Mouse (Mus musculus): ENCODE measurements around the gene Lats1. TPM values are rescaled to one million over a fixed set of nuclear protein-coding genes. Genes with fewer than 3 reads are reported as not detected.

Lats1 gene
- polyA plus RNA-seq, 1 experiment from 2014 or later, result 6.0 TPM

- H3K4me3 ChIP-seq (ENCODE audit: control insufficient read depth in 1 of 2, insufficient read depth in 1 of 2, low read depth in 1 of 2, low read length in 2 of 2), result peak overlapping the region; percentile 72 to 96; a peak in 3 of 4 replicates
- H3K27me3 ChIP-seq (ENCODE audit: control insufficient read depth, insufficient read depth, low read length), result no peaks in the 10 kb centered on the region
- H3K36me3 ChIP-seq (ENCODE audit: control insufficient read depth, insufficient read depth, low read length), result no peaks in the 10 kb centered on the region
- ATAC-seq (ENCODE audit: insufficient number of reproducible peaks, insufficient read depth, low FRiP score, low read depth), result no peak
- H3K9me3 ChIP-seq (ENCODE audit: control insufficient read depth, low read length), result no peaks in the 10 kb centered on the region
- H3K4me1 ChIP-seq (ENCODE audit: control insufficient read depth in 2 of 2, insufficient read depth in 2 of 2, low read length in 2 of 2), result peaks cover 0 to 13% of the 10 kb centered on the region in 2 experiments; a peak in 2 of 4 replicates
- peak overlapping the region in 1 of 2 experiments; percentile 90; a peak in 1 of 4 replicates for H3K27ac ChIP-seq (replicated peaks in 1 of 2; ENCODE audit: control insufficient read depth in 1 of 2, insufficient read depth in 1 of 2, low read depth in 2 of 2, low read length in 2 of 2)
- H3K4me2 ChIP-seq (ENCODE audit: low read length), result peak overlapping the region; percentile 74
- H3K9ac ChIP-seq (ENCODE audit: low read length), result peak overlapping the region; percentile 88
- WGBS, result 55% methylated on average over 6 of the region's 6 CpGs
Measured at GRCm38 (mm10) chr10:7664027-7664526, 16.9 kb upstream of the Lats1 start.

GRCm38 (mm10) chr10:7664889-7665288 is 16.1 kb upstream of the Lats1 start:
- Histone ChIP-seq H3K9ac (ENCODE audit: low read length) (no peak overlapping the region), H3K36me3 (ENCODE audit: control insufficient read depth, insufficient read depth, low read length) (peaks cover 7% of the 10 kb centered on the region), H3K4me3 (ENCODE audit: control insufficient read depth in 1 of 2, insufficient read depth in 1 of 2, low read depth in 1 of 2, low read length in 2 of 2) (no peak overlapping the region), H3K9me3 (ENCODE audit: control insufficient read depth, low read length) (no peaks in the 10 kb centered on the region), H3K4me1 (ENCODE audit: control insufficient read depth in 2 of 2, insufficient read depth in 2 of 2, low read length in 2 of 2) (peaks cover 0 to 13% of the 10 kb centered on the region in 2 experiments; a peak in 2 of 4 replicates), H3K4me2 (ENCODE audit: low read length) (no peak overlapping the region), H3K27ac (replicated peaks in 1 of 2; ENCODE audit: control insufficient read depth in 1 of 2, insufficient read depth in 1 of 2, low read depth in 2 of 2, low read length in 2 of 2) (no peak overlapping the region), H3K27me3 (ENCODE audit: control insufficient read depth, insufficient read depth, low read length) (no peaks in the 10 kb centered on the region)
- WGBS, result 84% methylated on average over 1 of the region's 1 CpGs
- ATAC-seq (ENCODE audit: insufficient number of reproducible peaks, insufficient read depth, low FRiP score, low read depth), result no peak

- peaks cover 28% of the 10 kb centered on the region for H3K36me3 ChIP-seq (ENCODE audit: control insufficient read depth, insufficient read depth, low read length)
- ATAC-seq (ENCODE audit: insufficient number of reproducible peaks, insufficient read depth, low FRiP score, low read depth), result peak; percentile 73
- H3K9ac ChIP-seq (ENCODE audit: low read length), result peak within 1 kb of the TSS; percentile 81
Measured at GRCm38 (mm10) chr10:7667342-7667802, 13.6 kb upstream of the Lats1 start, which contains the start of gene Nup43. TSS of gene Nup43 (plus strand) at chr10:7667503.

GRCm38 (mm10) chr10:7673673-7674072 is 7.3 kb upstream of the Lats1 start:
- Histone ChIP-seq H3K4me3 (ENCODE audit: control insufficient read depth in 1 of 2, insufficient read depth in 1 of 2, low read depth in 1 of 2, low read length in 2 of 2) (no peak overlapping the region), H3K4me2 (ENCODE audit: low read length) (no peak overlapping the region), H3K4me1 (ENCODE audit: control insufficient read depth in 2 of 2, insufficient read depth in 2 of 2, low read length in 2 of 2) (no peaks in the 10 kb centered on the region), H3K36me3 (ENCODE audit: control insufficient read depth, insufficient read depth, low read length) (peaks cover 76% of the 10 kb centered on the region), H3K27me3 (ENCODE audit: control insufficient read depth, insufficient read depth, low read length) (no peaks in the 10 kb centered on the region), H3K9ac (ENCODE audit: low read length) (no peak overlapping the region), H3K27ac (replicated peaks in 1 of 2; ENCODE audit: control insufficient read depth in 1 of 2, insufficient read depth in 1 of 2, low read depth in 2 of 2, low read length in 2 of 2) (no peak overlapping the region), H3K9me3 (ENCODE audit: control insufficient read depth, low read length) (no peaks in the 10 kb centered on the region)
- no peak for ATAC-seq (ENCODE audit: insufficient number of reproducible peaks, insufficient read depth, low FRiP score, low read depth)
- WGBS, result 57% methylated on average over 1 of the region's 1 CpGs

More at GRCm38 (mm10) chr10:7667342-7667802, 13.6 kb upstream of the Lats1 start, which contains the start of gene Nup43:
- no peaks in the 10 kb centered on the region for H3K27me3 ChIP-seq (ENCODE audit: control insufficient read depth, insufficient read depth, low read length)
- peaks cover 0 to 13% of the 10 kb centered on the region in 2 experiments; a peak in 2 of 4 replicates for H3K4me1 ChIP-seq (ENCODE audit: control insufficient read depth in 2 of 2, insufficient read depth in 2 of 2, low read length in 2 of 2)
- no peaks in the 10 kb centered on the region for H3K9me3 ChIP-seq (ENCODE audit: control insufficient read depth, low read length)
- peak within 1 kb of the TSS; percentile 91 to 92 for H3K4me3 ChIP-seq (ENCODE audit: control insufficient read depth in 1 of 2, insufficient read depth in 1 of 2, low read depth in 1 of 2, low read length in 2 of 2)
- peak within 1 kb of the TSS; percentile 79 for H3K4me2 ChIP-seq (ENCODE audit: low read length)
- H3K27ac ChIP-seq (replicated peaks in 1 of 2; ENCODE audit: control insufficient read depth in 1 of 2, insufficient read depth in 1 of 2, low read depth in 2 of 2, low read length in 2 of 2), result peak within 1 kb of the TSS; percentile 55 to 57; a peak in 3 of 4 replicates
- under 1% methylated on average over 24 of the region's 24 CpGs for WGBS

- WGBS, result under 1% methylated on average over 52 of the region's 64 CpGs
- H3K27me3 ChIP-seq (ENCODE audit: control insufficient read depth, insufficient read depth, low read length), result no peaks in the 10 kb centered on the region
- H3K9ac ChIP-seq (ENCODE audit: low read length), result peak overlapping the region; percentile 99
- H3K4me3 ChIP-seq (ENCODE audit: control insufficient read depth in 1 of 2, insufficient read depth in 1 of 2, low read depth in 1 of 2, low read length in 2 of 2), result peak overlapping the region; percentile 94 to 98
- peak; percentile 85 for ATAC-seq (ENCODE audit: insufficient number of reproducible peaks, insufficient read depth, low FRiP score, low read depth)
- H3K9me3 ChIP-seq (ENCODE audit: control insufficient read depth, low read length), result no peaks in the 10 kb centered on the region
- H3K36me3 ChIP-seq (ENCODE audit: control insufficient read depth, insufficient read depth, low read length), result peaks cover 29% of the 10 kb centered on the region
- H3K4me2 ChIP-seq (ENCODE audit: low read length), result peak overlapping the region; percentile 92
- H3K4me1 ChIP-seq (ENCODE audit: control insufficient read depth in 2 of 2, insufficient read depth in 2 of 2, low read length in 2 of 2), result peaks cover 6 to 32% of the 10 kb centered on the region in 2 experiments
- peak overlapping the region; percentile 98 to 99 for H3K27ac ChIP-seq (replicated peaks in 1 of 2; ENCODE audit: control insufficient read depth in 1 of 2, insufficient read depth in 1 of 2, low read depth in 2 of 2, low read length in 2 of 2)
Measured at GRCm38 (mm10) chr10:7681343-7682025, 470 bp downstream of the Lats1 start.

GRCm38 (mm10) chr10:7682249-7682648 is 1.2 kb downstream of the Lats1 start:
- H3K27ac ChIP-seq (replicated peaks in 1 of 2; ENCODE audit: control insufficient read depth in 1 of 2, insufficient read depth in 1 of 2, low read depth in 2 of 2, low read length in 2 of 2), result peak overlapping the region in 1 of 2 experiments; percentile 99; a peak in 3 of 4 replicates
- H3K27me3 ChIP-seq (ENCODE audit: control insufficient read depth, insufficient read depth, low read length), result no peaks in the 10 kb centered on the region
- ATAC-seq (ENCODE audit: insufficient number of reproducible peaks, insufficient read depth, low FRiP score, low read depth), result no peak
- peaks cover 6 to 34% of the 10 kb centered on the region in 2 experiments for H3K4me1 ChIP-seq (ENCODE audit: control insufficient read depth in 2 of 2, insufficient read depth in 2 of 2, low read length in 2 of 2)
- peaks cover 22% of the 10 kb centered on the region for H3K36me3 ChIP-seq (ENCODE audit: control insufficient read depth, insufficient read depth, low read length)
- no peaks in the 10 kb centered on the region for H3K9me3 ChIP-seq (ENCODE audit: control insufficient read depth, low read length)
- H3K4me3 ChIP-seq (ENCODE audit: control insufficient read depth in 1 of 2, insufficient read depth in 1 of 2, low read depth in 1 of 2, low read length in 2 of 2), result peak overlapping the region; percentile 94 to 98
- H3K9ac ChIP-seq (ENCODE audit: low read length), result peak overlapping the region; percentile 99
- peak overlapping the region; percentile 92 for H3K4me2 ChIP-seq (ENCODE audit: low read length)
- WGBS, result 52% methylated on average over 3 of the region's 3 CpGs

GRCm38 (mm10) chr10:7686902-7687301 is 5.9 kb downstream of the Lats1 start:
- whole genome bisulfite sequencing, result 68% methylated on average over 6 of the region's 6 CpGs
- no peak for ATAC-seq (ENCODE audit: insufficient number of reproducible peaks, insufficient read depth, low FRiP score, low read depth)
- no peak overlapping the region for H3K4me2 ChIP-seq (ENCODE audit: low read length)
- H3K4me1 ChIP-seq (ENCODE audit: control insufficient read depth in 2 of 2, insufficient read depth in 2 of 2, low read length in 2 of 2), result peaks cover 4 to 39% of the 10 kb centered on the region in 2 experiments; a peak in 3 of 4 replicates
- H3K27ac ChIP-seq (replicated peaks in 1 of 2; ENCODE audit: control insufficient read depth in 1 of 2, insufficient read depth in 1 of 2, low read depth in 2 of 2, low read length in 2 of 2), result no peak overlapping the region
- H3K4me3 ChIP-seq (ENCODE audit: control insufficient read depth in 1 of 2, insufficient read depth in 1 of 2, low read depth in 1 of 2, low read length in 2 of 2), result no peak overlapping the region
- no peak overlapping the region for H3K9ac ChIP-seq (ENCODE audit: low read length)
- H3K36me3 ChIP-seq (ENCODE audit: control insufficient read depth, insufficient read depth, low read length), result peaks cover 10% of the 10 kb centered on the region
- H3K9me3 ChIP-seq (ENCODE audit: control insufficient read depth, low read length), result no peaks in the 10 kb centered on the region
- no peaks in the 10 kb centered on the region for H3K27me3 ChIP-seq (ENCODE audit: control insufficient read depth, insufficient read depth, low read length)
